In the genomic region with DNA sequence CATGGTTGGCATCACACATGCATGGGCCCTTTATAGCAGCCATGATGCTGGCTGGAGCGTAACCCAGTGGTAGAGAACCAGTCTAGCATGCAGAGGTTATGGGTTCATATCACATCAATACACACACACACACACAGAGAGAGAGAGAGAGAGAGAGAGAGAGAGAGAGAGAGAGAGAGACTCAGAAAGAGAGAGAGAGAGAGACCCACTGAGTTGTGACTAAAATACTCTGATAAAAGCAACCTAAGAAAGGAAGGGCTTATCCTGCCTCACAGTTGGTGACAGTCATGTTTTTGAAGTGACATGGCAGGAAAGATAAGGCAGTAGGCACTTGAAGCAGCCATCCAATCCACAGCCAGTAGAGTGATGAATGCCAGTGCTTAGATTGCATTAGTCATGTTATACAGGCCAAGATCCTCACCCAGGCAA, we compare ENCODE assay signal across 18 mouse cellular contexts. TPM values are rescaled to one million over a fixed set of nuclear protein-coding genes. Genes with fewer than 3 reads are reported as not detected.
DNase-seq lines count a peak whose midpoint lies in the region; ATAC-seq and TF ChIP-seq lines count a peak whose summit lies in the region.
"Had no signal": no experiment of that assay in that cellular context is flagged by ENCODE, and none has a peak within 500 bp of the region (broad histone marks: within the 10 kb centered on the region; RNA-seq: fewer than 3 reads in every experiment).

No protein-coding gene starts in this region.

- TF ChIP-seq POLR2A in bone marrow, adult 2 months (IDR thresholded peaks at IDR 0.05; ENCODE audit: borderline replicate concordance, control insufficient read depth, low read depth, low read length) = no peak

- DNase-seq in heart, adult 8-10 months (ENCODE audit: low spot score) = no peak
- DNase-seq in kidney, adult 8-10 months = no peak
- DNase-seq: adrenal gland, adult 8-10 months; cerebellum, adult 8-10 months; retina, postnatal 1 day; thymus, postnatal 25 days had no signal

- no peaks in the 10 kb centered on the region for H3K9me3 ChIP-seq in heart, embryonic 16.5 days (replicated peaks; ENCODE audit: control insufficient read depth, low read length)
- no peaks in the 10 kb centered on the region for H3K9me3 ChIP-seq in intestine, embryonic 16.5 days (ENCODE audit: control insufficient read depth, low read length)
- no peaks in the 10 kb centered on the region for H3K9me3 ChIP-seq in kidney, embryonic 16.5 days (ENCODE audit: low read length)
- H3K9me3 ChIP-seq: forebrain, embryonic 13.5 days; hindbrain, embryonic 15.5 days; limb, embryonic 13.5 days; midbrain, embryonic 12.5 days; neural tube, embryonic 13.5 days had no signal

- peaks cover 13% of the 10 kb centered on the region; the same call in 1 of the 2 replicates for H3K27me3 ChIP-seq in heart, embryonic 16.5 days (ENCODE audit: control insufficient read depth, insufficient read depth, low read length)
- no peaks in the 10 kb centered on the region for H3K27me3 ChIP-seq in intestine, embryonic 16.5 days (replicated peaks; ENCODE audit: control insufficient read depth, insufficient read depth, low read length)
- H3K27me3 ChIP-seq in kidney, embryonic 16.5 days (ENCODE audit: insufficient read depth, low read length) = no peaks in the 10 kb centered on the region
- H3K27me3 ChIP-seq: forebrain, embryonic 13.5 days; hindbrain, embryonic 15.5 days; neural tube, embryonic 13.5 days had no signal

- peak overlapping the region; percentile 0; the same call in 1 of the 2 replicates for H3K27ac ChIP-seq in heart, embryonic 16.5 days (ENCODE audit: low read length)
- H3K27ac ChIP-seq in bone marrow, adult 2 months (ENCODE audit: control insufficient read depth, insufficient read depth, low read depth, low read length, poor library complexity) = peak overlapping the region; percentile 64
- no peak overlapping the region for H3K27ac ChIP-seq in intestine, embryonic 16.5 days (ENCODE audit: low read length)
- no peak overlapping the region for H3K27ac ChIP-seq in kidney, embryonic 16.5 days (ENCODE audit: low read length)
- H3K27ac ChIP-seq: forebrain, embryonic 13.5 days; hindbrain, embryonic 15.5 days; midbrain, embryonic 12.5 days; neural tube, embryonic 13.5 days had no signal

- no peak overlapping the region for H3K9ac ChIP-seq in heart, embryonic 16.5 days (ENCODE audit: low read length)
- H3K9ac ChIP-seq in intestine, embryonic 16.5 days (ENCODE audit: low read depth, low read length) = no peak overlapping the region
- no peak overlapping the region for H3K9ac ChIP-seq in kidney, embryonic 16.5 days (replicated peaks; ENCODE audit: low read length)
- H3K9ac ChIP-seq: forebrain, embryonic 13.5 days; hindbrain, embryonic 15.5 days; limb, embryonic 13.5 days; midbrain, embryonic 12.5 days; neural tube, embryonic 13.5 days had no signal

- peak; percentile 81 for ATAC-seq in heart, embryonic 16.5 days (replicated peaks; ENCODE audit: extremely low read depth, insufficient read depth, low FRiP score)
- ATAC-seq in intestine, embryonic 16.5 days = peak; percentile 62
- peak; percentile 94 for ATAC-seq in megakaryocyte-erythroid progenitor cell, adult 5-6 weeks (replicated peaks; ENCODE audit: low FRiP score, low TSS enrichment, poor library complexity, severe bottlenecking)
- no peak for ATAC-seq in monocyte, adult 5-6 weeks (replicated peaks; ENCODE audit: insufficient number of reproducible peaks, low FRiP score, low TSS enrichment, poor library complexity, severe bottlenecking)
- ATAC-seq in kidney, embryonic 16.5 days (ENCODE audit: low FRiP score, low TSS enrichment) = no peak
- ATAC-seq: forebrain, embryonic 13.5 days had no signal

- H3K36me3 ChIP-seq in heart, embryonic 16.5 days (ENCODE audit: control insufficient read depth, insufficient read depth) = no peaks in the 10 kb centered on the region
- H3K36me3 ChIP-seq in intestine, embryonic 16.5 days (ENCODE audit: control insufficient read depth, insufficient read depth, low read length) = no peaks in the 10 kb centered on the region
- H3K36me3 ChIP-seq in kidney, embryonic 16.5 days (ENCODE audit: insufficient read depth, low read length) = no peaks in the 10 kb centered on the region
- H3K36me3 ChIP-seq: hindbrain, embryonic 15.5 days; limb, embryonic 13.5 days; midbrain, embryonic 12.5 days had no signal

- peaks cover 18% of the 10 kb centered on the region for H3K4me1 ChIP-seq in heart, embryonic 16.5 days (ENCODE audit: control insufficient read depth, insufficient read depth, low read length)
- H3K4me1 ChIP-seq in bone marrow, adult 2 months (ENCODE audit: control insufficient read depth, insufficient read depth, low read length) = peaks cover 1% of the 10 kb centered on the region; the same call in 1 of the 2 replicates
- H3K4me1 ChIP-seq in intestine, embryonic 16.5 days (ENCODE audit: control insufficient read depth, insufficient read depth, low read length) = peaks cover 6% of the 10 kb centered on the region
- H3K4me1 ChIP-seq in kidney, embryonic 16.5 days (ENCODE audit: insufficient read depth, low read length) = peaks cover 11% of the 10 kb centered on the region
- H3K4me1 ChIP-seq: hindbrain, embryonic 15.5 days had no signal

- H3K4me3 ChIP-seq in heart, embryonic 16.5 days (ENCODE audit: low read length) = no peak overlapping the region
- no peak overlapping the region for H3K4me3 ChIP-seq in bone marrow, adult 2 months (replicated peaks; ENCODE audit: control insufficient read depth, low read depth, low read length)
- H3K4me3 ChIP-seq in intestine, embryonic 16.5 days (ENCODE audit: low read length) = no peak overlapping the region
- H3K4me3 ChIP-seq in kidney, embryonic 16.5 days (ENCODE audit: low read length) = no peak overlapping the region
- H3K4me3 ChIP-seq: forebrain, embryonic 13.5 days; gastrocnemius, adult 2 months; hindbrain, embryonic 15.5 days; limb, embryonic 13.5 days; midbrain, embryonic 12.5 days; neural tube, embryonic 13.5 days had no signal

- no peak for TF ChIP-seq CTCF in bone marrow, adult 2 months (IDR thresholded peaks at IDR 0.05; ENCODE audit: control insufficient read depth, insufficient read depth, low read length)

- no peak overlapping the region for H3K4me2 ChIP-seq in heart, embryonic 16.5 days (ENCODE audit: low read depth, low read length)
- H3K4me2 ChIP-seq in intestine, embryonic 16.5 days (ENCODE audit: low read depth, low read length) = no peak overlapping the region
- H3K4me2 ChIP-seq in kidney, embryonic 16.5 days (replicated peaks; ENCODE audit: low read depth, low read length) = no peak overlapping the region
- H3K4me2 ChIP-seq: forebrain, embryonic 13.5 days; hindbrain, embryonic 15.5 days; limb, embryonic 13.5 days; midbrain, embryonic 12.5 days; neural tube, embryonic 13.5 days had no signal

- 73% methylated on average over 1 of the region's 1 CpGs for WGBS in heart, embryonic 16.5 days
- WGBS in bone marrow, adult 2 months = 68% methylated on average over 1 of the region's 1 CpGs
- WGBS in intestine, embryonic 16.5 days = 100% methylated on average over 1 of the region's 1 CpGs
- 87% methylated on average over 1 of the region's 1 CpGs for WGBS in kidney, embryonic 16.5 days

RNA-seq across cellular contexts. Expression of a gene that starts 7.3 kb away (rescaled TPM):
- polyA plus RNA-seq in heart, embryonic 16.5 days (2015; fragmentation: Nextera tagmentation; extraction: Ambion mirVana) = 0.87 and 1.4 TPM in 2 replicates
- total RNA-seq in heart, adult 8-10 months (2022) = under 1 TPM; 0.62 to 0.68 (median 0.66) TPM
- 1.6 and 2.0 TPM in 2 replicates for polyA plus RNA-seq in bone marrow, adult 2 months (2011; ENCODE audit: insufficient read depth, insufficient read length, low replicate concordance, missing spikeins)
- 2.3 and 2.4 TPM in 2 replicates for polyA plus RNA-seq in intestine, embryonic 16.5 days (2015; fragmentation: Nextera tagmentation; extraction: Ambion mirVana)
- total RNA-seq in megakaryocyte-erythroid progenitor cell, adult 5-6 weeks (2014; fragmentation: Nextera tagmentation) = 0.27 and 2.0 TPM in 2 replicates
- 0.85 and 1.4 TPM in 2 replicates for total RNA-seq in megakaryocyte-erythroid progenitor cell, adult 5-6 weeks (2017)
- 0.67 to 2.8 TPM (median 1.9 TPM) in 3 replicates for total RNA-seq in monocyte, adult 5-6 weeks (2017)
- polyA plus RNA-seq in kidney, embryonic 16.5 days (2015; fragmentation: Nextera tagmentation; extraction: Ambion mirVana) = 5.0 and 5.1 TPM in 2 replicates

RNA-seq across cellular contexts. Expression of a gene that starts 50.1 kb away (rescaled TPM):
- 4.7 and 7.5 TPM in 2 replicates for polyA plus RNA-seq in heart, embryonic 16.5 days (2015; fragmentation: Nextera tagmentation; extraction: Ambion mirVana)
- 1 to 10 TPM; 2.4 to 3.6 (median 2.9) TPM for total RNA-seq in heart, adult 8-10 months (2022)
- polyA plus RNA-seq in bone marrow, adult 2 months (2011; ENCODE audit: insufficient read depth, insufficient read length, low replicate concordance, missing spikeins) = 9.9 and 24.4 TPM in 2 replicates
- 3.4 and 4.2 TPM in 2 replicates for polyA plus RNA-seq in intestine, embryonic 16.5 days (2015; fragmentation: Nextera tagmentation; extraction: Ambion mirVana)
- total RNA-seq in megakaryocyte-erythroid progenitor cell, adult 5-6 weeks (2014; fragmentation: Nextera tagmentation) = 4.4 and 6.9 TPM in 2 replicates
- 8.5 and 9.0 TPM in 2 replicates for total RNA-seq in megakaryocyte-erythroid progenitor cell, adult 5-6 weeks (2017)
- total RNA-seq in monocyte, adult 5-6 weeks (2017) = 138 to 220 TPM (median 146 TPM) in 3 replicates
- 5.4 and 6.3 TPM in 2 replicates for polyA plus RNA-seq in kidney, embryonic 16.5 days (2015; fragmentation: Nextera tagmentation; extraction: Ambion mirVana)

Comparison
In these comparisons a context has a peak if more than half of its experiments do, and no peak if none do; other contexts are left out.
1. ATAC-seq: peak in heart, embryonic 16.5 days (single experiment), intestine, embryonic 16.5 days (single experiment) and megakaryocyte-erythroid progenitor cell, adult 5-6 weeks (single experiment); none in monocyte, adult 5-6 weeks (single experiment) and kidney, embryonic 16.5 days (single experiment).
2. H3K27ac ChIP-seq: peak in heart, embryonic 16.5 days (single experiment) and bone marrow, adult 2 months (single experiment); none in intestine, embryonic 16.5 days (single experiment) and kidney, embryonic 16.5 days (single experiment).